Mouse (Mus musculus) myocyte (in vitro differentiated cells): Measurements from ENCODE around the gene Gpnmb.

Experiments
- E2F4 ChIP-seq: IDR thresholded peaks from one replicate; pipeline ENCODE4 v1.6.1; 2011; ENCODE audit warnings: mild to moderate bottlenecking, control low read depth, moderate library complexity; ENCODE audit not compliant: insufficient read depth
- POLR2A ChIP-seq: IDR thresholded peaks from one replicate; pipeline ENCODE4 v1.6.1; 2011; ENCODE audit warnings: low read depth, mild to moderate bottlenecking, control low read depth, moderate library complexity; ENCODE audit not compliant: insufficient read length
- TCF12 ChIP-seq: IDR thresholded peaks from one replicate; pipeline ENCODE4 v1.6.1; 2011; ENCODE audit warnings: mild to moderate bottlenecking, control low read depth; ENCODE audit not compliant: poor library complexity, insufficient read depth, severe bottlenecking

GRCm38 (mm10) chr6:49096933-49097461 lies 60.7 kb downstream of the Gpnmb start:
- no peak for TF ChIP-seq TCF12
- TF ChIP-seq POLR2A: no peak
- no peak for TF ChIP-seq E2F4
